Mouse (Mus musculus): Measurements from ENCODE around the gene Ddc.

- TF ChIP-seq CTCF (IDR thresholded peaks at IDR 0.05; ENCODE audit: insufficient read depth, low read length) (peak; percentile 46), POLR2A (IDR thresholded peaks at IDR 0.05; ENCODE audit: borderline replicate concordance, extremely low read depth, low read depth, low read length) (no peak)
Observed at GRCm38 (mm10) chr11:11820251-11820650, 77.7 kb downstream of the Ddc start.

Data from lung, adult 2 months (tissue).